Mouse (Mus musculus) megakaryocyte, embryonic 14.5 days (primary cell): ENCODE data around the gene Nectin1.

Source experiments
- FLI1 ChIP-seq: IDR thresholded peaks from 2 replicates; pipeline ENCODE4 v1.6.1; 2012; ENCODE audit warnings: low read length, inconsistent platforms, mixed read lengths
- GATA1 ChIP-seq: IDR thresholded peaks from 3 replicates; pipeline ENCODE4 v1.6.1; 2012; ENCODE audit warnings: mixed read lengths, low read length, inconsistent platforms, borderline replicate concordance

- TF ChIP-seq GATA1 (no peak), FLI1 (no peak)
These were observed 69.4 kb downstream of the Nectin1 start for GRCm38 (mm10) chr9:43813156-43813555.
